In the genomic region with DNA sequence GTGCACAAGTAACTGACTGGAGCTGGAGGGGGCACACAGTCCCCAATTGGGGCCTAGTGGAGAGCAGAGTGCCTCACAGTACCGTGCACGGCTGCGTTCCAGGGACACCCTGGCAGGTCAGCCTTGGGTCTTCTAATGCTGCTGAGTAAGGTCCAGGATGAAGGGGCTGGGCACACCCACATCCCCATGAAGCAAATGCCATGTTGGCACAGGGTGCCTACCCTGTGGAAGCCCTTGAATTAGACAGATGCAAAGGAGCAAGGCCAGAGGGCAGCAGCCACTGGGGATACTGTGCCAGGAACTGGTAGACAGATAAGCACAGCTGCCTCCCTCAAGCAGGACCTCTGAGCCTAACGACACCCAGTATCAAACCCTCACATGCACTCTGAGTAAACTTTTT, we compare ENCODE assay signal across 23 mouse cellular contexts. TPM values are rescaled to one million over a fixed set of nuclear protein-coding genes. Genes with fewer than 3 reads are reported as not detected.
DNase-seq lines count a peak whose midpoint lies in the region; ATAC-seq lines count a peak whose summit lies in the region.
"Had no signal": no experiment of that assay in that cellular context is flagged by ENCODE, and none has a peak within 500 bp of the region (broad histone marks: within the 10 kb centered on the region; RNA-seq: fewer than 3 reads in every experiment).

No protein-coding gene starts in this region.

- peak; percentile 63 for DNase-seq in adrenal gland, adult 8-10 months
- DNase-seq in adrenal gland, adult 18-20 months (ENCODE audit: low spot score in 2 of 2): no peak
- DNase-seq in adrenal gland, postnatal 10 days: peak; percentile 38
- DNase-seq in adrenal gland, postnatal 14 days: peak; percentile 52
- DNase-seq in cerebellum, adult 9-10 months: no peak
- DNase-seq: cerebellum, adult 11 months; cerebellum, adult 2 months; cerebellum, postnatal 10 days; cerebellum, postnatal 36 days; embryo, embryonic 11 days; gastrocnemius, postnatal 10 days; gastrocnemius, postnatal 36 days; heart, adult 2 months; kidney, adult 11 months had no signal

- 0 out of 2 replicates have a peak, but pooled peaks have one; percentile 34 for ATAC-seq in megakaryocyte-erythroid progenitor cell, adult 5-6 weeks (replicated peaks; ENCODE audit: low FRiP score, low TSS enrichment, poor library complexity, severe bottlenecking)
- ATAC-seq: CD4-positive, CD25-positive, alpha-beta regulatory T cell, adult 4 months; forebrain, embryonic 16.5 days; hindbrain, embryonic 16.5 days; intestine, embryonic 15.5 days had no signal

RNA-seq across cellular contexts. Expression of a gene that starts 25.5 kb away (rescaled TPM):
- total RNA-seq in adrenal gland, adult 8-10 months (2022): not detected
- total RNA-seq in adrenal gland, adult 18-20 months (2021): under 1 TPM in 1 of 2 experiments, not detected in 1; 0.38 TPM
- not detected for total RNA-seq in adrenal gland, postnatal 10 days (2021)
- total RNA-seq in adrenal gland, postnatal 14 days (2021): not detected in 2 replicates
- total RNA-seq in megakaryocyte-erythroid progenitor cell, adult 5-6 weeks (2014; fragmentation: Nextera tagmentation): not detected in 2 replicates
- not detected in 2 replicates for total RNA-seq in megakaryocyte-erythroid progenitor cell, adult 5-6 weeks (2017)
- total RNA-seq: gastrocnemius, postnatal 10 days; granulocyte monocyte progenitor cell, adult 5-6 weeks; heart, adult 2 months; heart, postnatal 25 days; MEL had no signal

RNA-seq across cellular contexts. Expression of a gene that starts 28.4 kb away (rescaled TPM):
- 1 to 10 TPM; 1.9 to 4.4 (median 2.4) TPM for total RNA-seq in adrenal gland, adult 8-10 months (2022)
- 1 to 10 TPM; 2.9 to 6.7 TPM for total RNA-seq in adrenal gland, adult 18-20 months (2021)
- 10 to 100 TPM in 1 of 2 experiments, 1 to 10 TPM in 1; 9.8 to 11.1 TPM for total RNA-seq in adrenal gland, postnatal 10 days (2021)
- 5.3 and 6.6 TPM in 2 replicates for total RNA-seq in adrenal gland, postnatal 14 days (2021)
- total RNA-seq in megakaryocyte-erythroid progenitor cell, adult 5-6 weeks (2014; fragmentation: Nextera tagmentation): not detected in 2 replicates
- not detected in 2 replicates for total RNA-seq in megakaryocyte-erythroid progenitor cell, adult 5-6 weeks (2017)
- total RNA-seq: granulocyte monocyte progenitor cell, adult 5-6 weeks; MEL had no signal

RNA-seq across cellular contexts. Expression of a gene that starts 39.1 kb away (rescaled TPM):
- total RNA-seq in adrenal gland, adult 8-10 months (2022): 100 to 1,000 TPM; 117 to 206 (median 157) TPM
- total RNA-seq in adrenal gland, adult 18-20 months (2021): 10 to 100 TPM; 69.5 to 83.9 TPM
- 10 to 100 TPM; 23.5 to 46.0 TPM for total RNA-seq in adrenal gland, postnatal 10 days (2021)
- total RNA-seq in adrenal gland, postnatal 14 days (2021): 38.4 and 45.4 TPM in 2 replicates
- 0.67 and 3.8 TPM in 2 replicates for total RNA-seq in megakaryocyte-erythroid progenitor cell, adult 5-6 weeks (2014; fragmentation: Nextera tagmentation)
- total RNA-seq in megakaryocyte-erythroid progenitor cell, adult 5-6 weeks (2017): 0.15 TPM in 1 of 2 replicates, not detected in the other
- total RNA-seq: granulocyte monocyte progenitor cell, adult 5-6 weeks had no signal

RNA-seq across cellular contexts. Expression of a gene that starts 49.2 kb away (rescaled TPM):
- total RNA-seq in adrenal gland, adult 8-10 months (2022): 1 to 10 TPM in 1 of 4 experiments, under 1 TPM in 2, not detected in 1; 0.43 to 1.1 (median 0.59) TPM
- 1 to 10 TPM in 1 of 2 experiments, under 1 TPM in 1; 0.53 to 1.5 TPM for total RNA-seq in adrenal gland, adult 18-20 months (2021)
- 1 to 10 TPM; 3.5 to 4.0 TPM for total RNA-seq in adrenal gland, postnatal 10 days (2021)
- total RNA-seq in adrenal gland, postnatal 14 days (2021): 2.1 and 2.9 TPM in 2 replicates
- total RNA-seq in megakaryocyte-erythroid progenitor cell, adult 5-6 weeks (2014; fragmentation: Nextera tagmentation): not detected in 2 replicates
- not detected in 2 replicates for total RNA-seq in megakaryocyte-erythroid progenitor cell, adult 5-6 weeks (2017)
- total RNA-seq: granulocyte monocyte progenitor cell, adult 5-6 weeks; MEL had no signal

RNA-seq across cellular contexts. Expression of a gene that starts 59.9 kb away (rescaled TPM):
- under 1 TPM in 2 of 4 experiments, not detected in 2; 0.23 to 0.45 TPM for total RNA-seq in adrenal gland, adult 8-10 months (2022)
- total RNA-seq in adrenal gland, adult 18-20 months (2021): not detected
- total RNA-seq in adrenal gland, postnatal 10 days (2021): not detected
- not detected in 2 replicates for total RNA-seq in adrenal gland, postnatal 14 days (2021)
- not detected in 2 replicates for total RNA-seq in megakaryocyte-erythroid progenitor cell, adult 5-6 weeks (2014; fragmentation: Nextera tagmentation)
- not detected in 2 replicates for total RNA-seq in megakaryocyte-erythroid progenitor cell, adult 5-6 weeks (2017)
- total RNA-seq: gastrocnemius, adult 18-20 months; gastrocnemius, postnatal 10 days; gastrocnemius, postnatal 36 days; granulocyte monocyte progenitor cell, adult 5-6 weeks; heart, adult 2 months; heart, postnatal 25 days; MEL had no signal

Comparison
In these comparisons a context has a peak if more than half of its experiments do, and no peak if none do; other contexts are left out.
1. DNase-seq: peak in adrenal gland, adult 8-10 months (single experiment), adrenal gland, postnatal 10 days (single experiment) and adrenal gland, postnatal 14 days (single experiment); none in adrenal gland, adult 18-20 months (0 of 2) and cerebellum, adult 9-10 months (single experiment).